Mouse (Mus musculus): Measurements from ENCODE around the gene Apoc4. TPM values are rescaled to one million over a fixed set of nuclear protein-coding genes. Genes with fewer than 3 reads are reported as not detected.

Apoc4 gene
- not detected for total RNA-seq (2023)

DNA sequence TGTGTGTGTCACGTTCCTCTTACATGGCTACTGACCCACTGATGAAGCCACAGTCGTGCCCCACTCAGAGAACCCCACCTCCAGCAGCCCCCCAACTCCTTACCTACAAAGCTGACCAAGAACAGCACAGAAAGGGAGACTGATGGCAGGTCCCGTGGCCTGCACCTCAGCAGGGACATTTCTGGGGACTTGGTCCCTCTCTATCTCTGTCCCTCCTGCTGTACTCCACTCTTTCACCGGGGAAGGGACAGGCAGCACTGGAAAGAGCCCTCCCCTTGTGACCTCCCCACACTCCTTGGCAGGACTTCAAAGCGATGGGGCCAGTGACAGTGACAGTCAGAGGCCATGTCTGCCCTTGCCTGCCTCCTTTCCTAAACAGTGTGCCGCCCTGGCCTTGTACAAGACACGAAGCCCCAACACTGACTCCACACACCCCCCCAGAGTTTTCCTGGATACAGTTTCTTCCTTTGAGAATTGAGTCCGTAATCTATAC lies at the start of gene Apoc4, which contains the start of gene Gm44805:
Gene Apoc4, minus strand, starts transcription at position 278 of the 493 bp plus-strand sequence.
Gene Gm44805, minus strand, starts transcription at position 222 of the 493 bp plus-strand sequence.

DNA sequence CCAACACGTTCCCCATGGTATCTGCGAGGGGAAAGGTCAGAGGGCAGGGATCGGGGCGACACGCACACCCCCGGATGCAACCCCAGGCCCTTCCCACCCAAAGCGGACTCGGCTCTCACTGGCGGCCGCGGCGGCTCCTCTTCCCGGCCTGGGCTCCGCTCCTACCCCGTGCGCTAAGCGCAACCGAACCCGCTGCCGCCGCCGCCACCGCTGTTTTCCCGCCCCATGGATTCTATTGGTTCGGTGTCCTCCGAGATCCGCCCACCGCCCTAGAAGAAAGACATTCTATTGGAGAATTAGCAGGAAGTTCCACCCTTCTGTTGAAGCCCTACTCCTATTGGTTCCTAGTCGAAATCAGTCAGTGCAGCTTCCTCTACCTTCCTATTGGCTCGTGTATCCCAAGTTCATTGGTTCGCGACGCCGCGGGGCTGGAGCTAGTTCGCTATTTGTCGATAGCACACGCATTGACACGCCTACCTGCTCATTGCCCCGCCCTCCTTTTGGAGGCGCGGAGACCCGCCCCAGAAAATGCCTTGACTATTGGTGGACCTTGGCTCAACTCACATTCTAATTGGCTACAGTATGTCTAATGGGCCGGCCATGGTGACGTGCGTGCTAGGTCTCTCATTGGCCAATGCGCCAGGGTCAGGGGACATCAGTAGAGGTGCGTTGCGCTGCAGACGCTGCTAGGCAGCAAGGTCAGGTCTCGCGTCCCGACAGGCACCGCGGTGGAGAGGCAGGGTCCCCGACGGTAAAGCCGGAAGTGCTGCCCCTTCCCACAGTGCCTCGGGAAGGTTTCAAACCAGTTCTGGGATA lies 34.2 kb upstream of the Apoc4 start, which contains the start of gene Tomm40:
Gene Tomm40, minus strand, starts transcription at position 200 of the 816 bp plus-strand sequence.

DNA sequence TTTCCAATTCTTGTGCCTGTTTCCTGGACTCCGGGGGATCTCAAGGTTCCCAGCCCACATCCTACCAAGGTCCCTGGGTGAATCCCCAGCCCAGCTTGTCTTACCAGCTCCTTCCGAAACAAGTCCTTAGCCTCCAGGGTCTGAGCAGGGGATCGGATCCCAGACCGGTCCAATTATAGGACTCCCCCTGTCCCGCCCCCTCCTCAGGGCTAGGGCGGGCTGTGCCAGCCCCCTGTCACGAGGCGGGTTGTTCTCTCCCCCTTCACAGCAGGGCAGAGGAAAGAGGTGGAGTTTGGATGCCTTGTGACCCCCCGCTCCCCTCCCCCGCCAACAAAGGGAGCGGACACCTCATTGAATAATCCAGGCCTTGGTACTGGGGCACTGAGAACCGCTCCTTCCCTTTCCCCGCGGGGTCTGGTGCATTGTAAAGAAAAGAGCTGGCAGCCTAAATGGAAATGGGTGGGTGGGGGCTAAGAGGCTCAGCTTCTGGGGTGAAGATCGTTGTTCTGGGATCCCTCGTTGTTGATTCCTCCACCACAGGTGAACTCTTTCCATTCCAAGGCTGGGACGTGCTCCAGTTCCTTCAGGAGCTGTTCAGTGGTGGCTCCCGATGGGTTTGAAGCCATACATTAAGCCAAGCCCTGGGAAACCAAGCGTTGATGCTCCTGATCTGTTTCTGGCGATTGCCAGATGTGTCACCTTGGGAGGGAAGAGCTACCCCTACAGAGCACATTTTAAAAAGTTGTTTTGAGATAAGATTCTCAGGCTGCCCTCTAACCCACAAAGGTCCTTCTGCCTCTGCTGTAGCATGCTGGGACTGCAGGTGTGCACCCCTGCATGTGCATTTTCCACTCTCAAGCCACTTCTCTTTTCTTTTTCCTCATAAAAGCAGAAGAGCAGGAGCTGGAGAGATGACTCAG lies 17.9 kb upstream of the Apoc4 start, which contains the start of gene Apoe:
Gene Apoe, minus strand, starts transcription at position 282 of the 920 bp plus-strand sequence.

DNA sequence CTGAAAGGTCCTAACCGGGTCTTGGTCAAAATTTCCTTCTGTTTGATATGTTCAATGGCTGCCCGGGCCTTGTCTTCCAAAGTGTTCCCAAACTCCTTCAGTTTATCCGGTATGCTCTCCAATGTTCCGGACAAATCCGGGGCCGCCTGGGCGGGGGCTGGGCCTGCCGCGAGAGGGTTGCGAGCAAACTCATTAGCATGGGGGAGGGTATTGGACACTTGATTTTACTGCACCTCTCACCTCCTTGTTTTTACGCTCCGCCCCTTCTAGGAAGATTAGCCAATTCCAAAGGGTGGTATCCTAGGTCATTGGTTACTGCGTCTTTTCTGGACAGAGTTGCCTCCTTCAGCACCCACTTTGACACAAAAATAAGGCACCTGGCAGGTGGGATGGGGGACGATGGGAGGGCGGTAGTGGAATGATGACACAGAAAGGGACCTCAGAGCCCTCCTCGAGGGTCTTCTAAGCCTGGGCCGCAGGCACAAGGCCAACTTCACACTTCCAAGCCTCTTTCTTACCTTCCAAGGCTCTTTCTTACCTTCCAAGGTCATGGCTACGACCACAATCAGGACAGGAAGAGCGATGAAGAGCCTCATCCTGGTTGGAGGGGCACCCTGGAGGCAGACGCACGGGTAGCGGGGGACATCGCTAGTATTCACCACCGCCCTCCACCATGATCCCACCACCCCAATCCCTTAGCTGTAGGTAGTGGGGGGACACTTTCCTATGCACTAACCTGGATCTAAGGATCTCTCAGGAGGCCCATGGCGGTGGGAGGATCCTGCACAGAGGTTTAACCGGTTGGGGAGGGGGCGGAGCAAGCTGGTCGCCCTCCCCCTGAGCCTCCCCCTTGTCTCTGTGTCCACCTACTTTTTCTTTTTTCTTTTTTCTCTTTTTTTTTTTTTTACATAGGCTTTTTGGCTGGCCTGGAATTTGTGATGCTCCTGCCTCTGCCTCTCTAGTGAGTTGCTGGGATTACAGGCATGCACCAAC lies 10.9 kb upstream of the Apoc4 start, which contains the start of gene Apoc1:
Gene Apoc1, minus strand, starts transcription at position 788 of the 993 bp plus-strand sequence.

DNA sequence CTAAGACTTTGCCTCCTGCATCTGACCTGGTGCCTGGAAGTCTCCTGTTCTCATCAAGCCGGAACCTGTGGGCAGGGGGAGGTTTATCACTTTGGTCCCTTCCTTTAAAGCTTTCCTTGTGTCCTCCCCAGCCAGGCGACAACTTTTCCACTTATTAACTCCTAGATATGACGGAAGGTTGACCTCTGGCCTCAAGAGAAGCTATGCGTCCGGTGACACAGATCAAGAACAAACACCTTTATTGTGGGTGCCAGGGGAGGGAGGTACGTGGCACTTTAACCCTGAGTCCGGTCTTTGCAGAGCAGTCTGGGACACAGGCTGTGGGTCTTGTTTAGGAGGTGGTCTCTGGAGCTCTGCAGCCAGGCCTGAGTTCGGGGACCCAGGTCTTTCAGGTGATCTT lies 3.4 kb downstream of the Apoc4 start, which contains the start of gene Apoc2:
Gene Apoc2, minus strand, starts transcription at position 70 of the 400 bp plus-strand sequence.

DNA sequence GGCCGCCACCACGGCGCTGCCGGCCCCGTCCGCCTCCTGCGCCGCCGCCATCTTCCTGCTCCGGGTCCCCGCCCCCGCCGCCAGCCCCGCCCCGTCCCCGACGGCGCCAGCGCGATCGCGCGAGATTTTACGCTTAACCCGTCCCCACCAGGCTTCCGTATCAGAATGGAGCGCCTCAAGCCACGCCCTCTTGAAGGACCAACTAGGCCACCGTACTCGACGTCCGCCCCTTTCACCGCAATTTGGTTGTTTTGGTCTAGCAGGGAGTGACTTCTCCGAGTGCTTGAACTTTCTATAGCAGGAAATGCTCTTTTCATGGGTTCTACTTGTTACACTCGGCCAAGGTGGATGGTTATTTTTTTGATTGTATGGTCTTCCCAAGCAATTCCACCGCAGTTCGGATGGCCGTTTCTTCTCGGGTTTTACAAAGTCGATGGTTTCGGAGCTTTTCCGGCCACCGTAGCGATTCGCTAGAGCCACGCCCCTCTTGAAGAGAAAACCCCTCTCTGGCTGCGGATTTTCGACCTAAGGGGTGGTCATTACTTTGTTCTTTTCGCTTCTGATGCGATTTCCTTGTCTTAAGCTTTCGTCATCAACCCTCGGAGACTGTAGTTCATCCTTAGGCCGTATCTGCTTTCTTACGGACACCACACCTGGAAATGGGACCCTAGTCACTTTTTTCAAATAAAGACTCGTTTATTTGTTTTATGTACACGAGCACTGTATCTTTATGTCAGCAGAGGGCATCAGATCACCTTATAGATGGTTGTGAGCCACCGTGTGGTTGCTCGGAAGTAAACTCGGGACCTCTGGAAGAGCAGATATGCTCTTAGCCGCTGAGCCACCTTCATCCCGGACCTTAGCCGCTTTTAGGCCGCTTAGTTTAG lies 16.1 kb downstream of the Apoc4 start, which contains the start of gene Clptm1:
Gene Clptm1, minus strand, starts transcription at position 79 of the 887 bp plus-strand sequence.

DNA sequence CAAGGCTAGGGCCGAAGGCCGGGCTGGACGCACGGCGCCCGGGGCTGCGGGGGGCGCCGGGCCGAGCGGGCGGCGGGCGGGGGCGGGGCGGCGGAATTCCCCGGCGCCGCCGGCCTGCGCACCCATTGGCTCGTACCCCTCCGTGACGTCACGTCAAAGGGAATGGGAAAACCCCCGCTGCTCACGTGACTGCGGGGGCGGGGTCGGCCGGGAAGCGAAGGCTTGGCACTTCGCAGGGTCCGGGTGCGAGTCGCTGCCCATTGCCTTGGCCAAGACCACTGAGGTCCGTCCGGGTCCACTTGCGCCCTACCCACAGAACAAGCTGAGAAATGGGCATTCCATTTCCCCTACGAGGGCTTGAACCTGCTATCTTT lies 51.9 kb downstream of the Apoc4 start, which contains the start of gene Relb:
Gene Relb, minus strand, starts transcription at position 78 of the 374 bp plus-strand sequence.

Other genes with a start within 250 kb of the Apoc4 start
- 10 to 100 TPM; 25.0 to 29.2 TPM for gene Mark4, start 222.7 kb downstream of the Apoc4 start, total RNA-seq (2023)
- gene Exoc3l2, start 218.1 kb downstream of the Apoc4 start, total RNA-seq (2023) = not detected
- 1 to 10 TPM; 4.8 to 5.1 TPM for gene Bloc1s3, start 173.1 kb downstream of the Apoc4 start, total RNA-seq (2023)
- gene Trappc6a, start 173.1 kb downstream of the Apoc4 start, total RNA-seq (2023) = 10 to 100 TPM; 19.2 to 22.3 TPM
- gene Nkpd1, start 163.6 kb downstream of the Apoc4 start, total RNA-seq (2023) = under 1 TPM in 1 of 2 experiments, not detected in 1; 0.38 TPM
- 10 to 100 TPM; 54.3 to 60.4 TPM for gene Ppp1r37, start 118.4 kb downstream of the Apoc4 start, total RNA-seq (2023)
- 1 to 10 TPM; 2.5 TPM for gene Zfp296, start 104.2 kb downstream of the Apoc4 start, total RNA-seq (2023)
- gene Gemin7, start 103.9 kb downstream of the Apoc4 start, total RNA-seq (2023) = 10 to 100 TPM; 50.9 to 57.8 TPM
- gene Clasrp, start 77.0 kb downstream of the Apoc4 start, total RNA-seq (2023) = 10 to 100 TPM; 85.5 to 85.6 TPM
- 10 to 100 TPM; 50.3 to 55.7 TPM for gene Relb, start 52.0 kb downstream of the Apoc4 start, total RNA-seq (2023)
- gene Clptm1, start 16.4 kb downstream of the Apoc4 start, total RNA-seq (2023) = 10 to 100 TPM; 80.3 to 82.2 TPM
- not detected for gene Apoc2, start 3.5 kb downstream of the Apoc4 start, total RNA-seq (2023)
- not detected for gene Gm44805, start 56 bp downstream of the Apoc4 start, total RNA-seq (2023)
- gene Apoc1, start 11.2 kb upstream of the Apoc4 start, total RNA-seq (2023) = 1 to 10 TPM in 1 of 2 experiments, not detected in 1; 1.7 TPM
- gene Apoe, start 17.7 kb upstream of the Apoc4 start, total RNA-seq (2023) = 10 to 100 TPM; 28.3 to 31.4 TPM
- 10 to 100 TPM; 55.3 to 66.2 TPM for gene Tomm40, start 34.0 kb upstream of the Apoc4 start, total RNA-seq (2023)
- gene Nectin2, start 69.0 kb upstream of the Apoc4 start, total RNA-seq (2023) = under 1 TPM in 1 of 2 experiments, not detected in 1; 0.38 TPM
- gene Bcam, start 89.5 kb upstream of the Apoc4 start, total RNA-seq (2023) = under 1 TPM in 1 of 2 experiments, not detected in 1; 0.24 TPM
- not detected for gene Cblc, start 115.3 kb upstream of the Apoc4 start, total RNA-seq (2023)
- gene Bcl3, start 141.3 kb upstream of the Apoc4 start, total RNA-seq (2023) = 10 to 100 TPM; 29.5 to 32.2 TPM
- gene Gm19345, start 170.5 kb upstream of the Apoc4 start, total RNA-seq (2023) = not detected
- gene Ceacam16, start 179.8 kb upstream of the Apoc4 start, total RNA-seq (2023) = under 1 TPM; 0.36 to 0.90 TPM
- not detected for gene Ceacam19, start 206.5 kb upstream of the Apoc4 start, total RNA-seq (2023)
- 10 to 100 TPM; 69.4 to 80.7 TPM for gene Pvr, start 239.7 kb upstream of the Apoc4 start, total RNA-seq (2023)

Data from T-cell, adult 66 days (primary cell).